Mouse (Mus musculus): Measurements from ENCODE around the gene Gm20431. TPM values are rescaled to one million over a fixed set of nuclear protein-coding genes. Genes with fewer than 3 reads are reported as not detected.

Gm20431 gene
- polyA plus RNA-seq, 1 experiment from 2014 or later: 9.4 TPM

Small RNA genes lying within 50 kb of the gene (microRNA-seq; reads per million reads assigned to microRNA genes)
- gene Gm22355: not detected

Other genes with a start within 250 kb of the Gm20431 start
- gene Slc9a8, start 239.8 kb downstream of the Gm20431 start, polyA plus RNA-seq (2015; fragmentation: Nextera tagmentation; extraction: Ambion mirVana): 14.7 and 16.6 TPM in 2 replicates
- gene Rnf114, start 168.9 kb downstream of the Gm20431 start, polyA plus RNA-seq (2015; fragmentation: Nextera tagmentation; extraction: Ambion mirVana): 69.9 and 70.3 TPM in 2 replicates
- 12.9 and 15.3 TPM in 2 replicates for gene Spata2, start 168.6 kb downstream of the Gm20431 start, polyA plus RNA-seq (2015; fragmentation: Nextera tagmentation; extraction: Ambion mirVana)
- 52.6 and 61.2 TPM in 2 replicates for gene Snai1, start 123.3 kb downstream of the Gm20431 start, polyA plus RNA-seq (2015; fragmentation: Nextera tagmentation; extraction: Ambion mirVana)
- gene Ube2v1, start 29.4 kb downstream of the Gm20431 start, polyA plus RNA-seq (2015; fragmentation: Nextera tagmentation; extraction: Ambion mirVana): 289 and 315 TPM in 2 replicates
- 20.5 and 25.0 TPM in 2 replicates for gene Cebpb, start 27.4 kb upstream of the Gm20431 start, polyA plus RNA-seq (2015; fragmentation: Nextera tagmentation; extraction: Ambion mirVana)
- gene Tmem189, start 28.3 kb upstream of the Gm20431 start, polyA plus RNA-seq (2015; fragmentation: Nextera tagmentation; extraction: Ambion mirVana): 36.2 and 40.1 TPM in 2 replicates

Data from limb, embryonic 15.5 days (tissue).